ENCODE assay signal across 8 mouse cellular contexts in genomic region chr10:81327959-81328358, GRCm38 (mm10). TPM values are rescaled to one million over a fixed set of nuclear protein-coding genes. Genes with fewer than 3 reads are reported as not detected.
DNase-seq lines count a peak whose midpoint lies in the region; ATAC-seq and TF ChIP-seq lines count a peak whose summit lies in the region.
"Had no signal": no experiment of that assay in that cellular context is flagged by ENCODE, and none has a peak within 500 bp of the region (broad histone marks: within the 10 kb centered on the region; RNA-seq: fewer than 3 reads in every experiment).

No protein-coding gene starts in this region.

- H3K4me3 ChIP-seq in left cerebral cortex, adult 2 months: no peak overlapping the region
- no peak overlapping the region for H3K4me3 ChIP-seq in embryonic facial prominence, embryonic 15.5 days (replicated peaks)
- H3K4me3 ChIP-seq in kidney, embryonic 14.5 days (ENCODE audit: low read length): no peak overlapping the region

- 16% methylated on average over 2 of the region's 2 CpGs for WGBS in embryonic facial prominence, embryonic 15.5 days
- 17% methylated on average over 2 of the region's 2 CpGs for WGBS in kidney, embryonic 14.5 days

- ATAC-seq in embryonic facial prominence, embryonic 15.5 days (ENCODE audit: insufficient number of reproducible peaks, low FRiP score, low TSS enrichment, low read depth): no peak
- no peak for ATAC-seq in kidney, embryonic 14.5 days (ENCODE audit: low FRiP score, low TSS enrichment)
- ATAC-seq: forebrain, embryonic 16.5 days had no signal

- no peak overlapping the region for H3K9ac ChIP-seq in embryonic facial prominence, embryonic 15.5 days
- 0 out of 2 replicates have a peak overlapping the region, but pooled peaks have one; percentile 20 for H3K9ac ChIP-seq in kidney, embryonic 14.5 days (ENCODE audit: low read depth, low read length)

- H3K4me2 ChIP-seq in embryonic facial prominence, embryonic 15.5 days (replicated peaks): no peak overlapping the region
- H3K4me2 ChIP-seq in kidney, embryonic 14.5 days (replicated peaks; ENCODE audit: low read depth, low read length): peak overlapping the region; percentile 34; the same call in 1 of the 2 replicates

- H3K27ac ChIP-seq in left cerebral cortex, adult 2 months: peak overlapping the region; percentile 38
- H3K27ac ChIP-seq in embryonic facial prominence, embryonic 15.5 days (replicated peaks): peak overlapping the region; percentile 92
- peak overlapping the region; percentile 87; the same call in 1 of the 2 replicates for H3K27ac ChIP-seq in kidney, embryonic 14.5 days (ENCODE audit: low read depth, low read length)

- no peak for TF ChIP-seq CTCF in left cerebral cortex, adult 2 months (IDR thresholded peaks at IDR 0.05)

- intact Hi-C loops in left cerebral cortex, adult 2 months (cut with DNase I): no loop called here

- H3K36me3 ChIP-seq in embryonic facial prominence, embryonic 15.5 days: peaks cover 44% of the 10 kb centered on the region
- H3K36me3 ChIP-seq in kidney, embryonic 14.5 days (ENCODE audit: control insufficient read depth, insufficient read depth, low read length): peaks cover 43% of the 10 kb centered on the region

- peaks cover 46% of the 10 kb centered on the region for H3K4me1 ChIP-seq in embryonic facial prominence, embryonic 15.5 days
- H3K4me1 ChIP-seq in kidney, embryonic 14.5 days (ENCODE audit: control insufficient read depth, insufficient read depth, low read length): peaks cover 23% of the 10 kb centered on the region; the same call in 1 of the 2 replicates

- no peak for DNase-seq in left cerebral cortex, adult 2 months (ENCODE audit: extremely low spot score in 1 of 2, low spot score in 2 of 2)
- no peak for DNase-seq in left cerebral cortex, adult 8-10 months (ENCODE audit: low spot score in 2 of 2)
- peak; percentile 51 for DNase-seq in lung, postnatal 36 days
- no peak for DNase-seq in adipocyte (ENCODE audit: low spot score)
- DNase-seq in c-Kit-positive CD71-positive TER-119-positive erythroid progenitor cells, embryonic 14.5 days (ENCODE audit: low spot score): no peak

- peaks cover 9% of the 10 kb centered on the region for H3K27me3 ChIP-seq in embryonic facial prominence, embryonic 15.5 days
- H3K27me3 ChIP-seq in kidney, embryonic 14.5 days (ENCODE audit: control insufficient read depth, insufficient read depth, low read length): peaks cover 8% of the 10 kb centered on the region

- H3K9me3 ChIP-seq in embryonic facial prominence, embryonic 15.5 days (replicated peaks): no peaks in the 10 kb centered on the region
- H3K9me3 ChIP-seq in kidney, embryonic 14.5 days (ENCODE audit: control insufficient read depth, low read length): no peaks in the 10 kb centered on the region

RNA-seq across cellular contexts. Expression of gene Tbxa2r, which starts 0.6 kb away (rescaled TPM):
- under 1 TPM; 0.70 to 0.82 TPM for total RNA-seq in left cerebral cortex, adult 2 months (2021)
- 1 to 10 TPM in 2 of 4 experiments, under 1 TPM in 2; 0.63 to 1.3 (median 0.93) TPM for total RNA-seq in left cerebral cortex, adult 8-10 months (2022)
- polyA plus RNA-seq in embryonic facial prominence, embryonic 15.5 days (2015; fragmentation: Nextera tagmentation; extraction: Ambion mirVana): 13.2 and 14.2 TPM in 2 replicates
- polyA plus RNA-seq in kidney, embryonic 14.5 days (2014; fragmentation: Nextera tagmentation; extraction: Ambion mirVana): 8.7 and 10.1 TPM in 2 replicates

RNA-seq across cellular contexts. Expression of gene Cactin, which starts 7.1 kb away (rescaled TPM):
- 10 to 100 TPM; 31.3 to 31.8 TPM for total RNA-seq in left cerebral cortex, adult 2 months (2021)
- total RNA-seq in left cerebral cortex, adult 8-10 months (2022): 10 to 100 TPM; 27.7 to 30.9 (median 29.2) TPM
- polyA plus RNA-seq in embryonic facial prominence, embryonic 15.5 days (2015; fragmentation: Nextera tagmentation; extraction: Ambion mirVana): 41.4 and 44.0 TPM in 2 replicates
- polyA plus RNA-seq in kidney, embryonic 14.5 days (2014; fragmentation: Nextera tagmentation; extraction: Ambion mirVana): 21.4 and 29.6 TPM in 2 replicates

RNA-seq across cellular contexts. Expression of gene Gipc3, which starts 15.1 kb away (rescaled TPM):
- total RNA-seq in left cerebral cortex, adult 2 months (2021): 1 to 10 TPM; 1.7 to 2.1 TPM
- total RNA-seq in left cerebral cortex, adult 8-10 months (2022): 1 to 10 TPM; 2.0 to 2.3 (median 2.2) TPM
- 0.29 and 0.35 TPM in 2 replicates for polyA plus RNA-seq in embryonic facial prominence, embryonic 15.5 days (2015; fragmentation: Nextera tagmentation; extraction: Ambion mirVana)
- 0.05 and 0.07 TPM in 2 replicates for polyA plus RNA-seq in kidney, embryonic 14.5 days (2014; fragmentation: Nextera tagmentation; extraction: Ambion mirVana)
- polyA plus RNA-seq: forebrain, embryonic 16.5 days had no signal

RNA-seq across cellular contexts. Expression of gene Hmg20b, which starts 22.3 kb away (rescaled TPM):
- total RNA-seq in left cerebral cortex, adult 2 months (2021): 10 to 100 TPM; 27.3 to 29.5 TPM
- total RNA-seq in left cerebral cortex, adult 8-10 months (2022): 10 to 100 TPM; 20.2 to 31.9 (median 27.2) TPM
- 94.7 and 96.1 TPM in 2 replicates for polyA plus RNA-seq in embryonic facial prominence, embryonic 15.5 days (2015; fragmentation: Nextera tagmentation; extraction: Ambion mirVana)
- polyA plus RNA-seq in kidney, embryonic 14.5 days (2014; fragmentation: Nextera tagmentation; extraction: Ambion mirVana): 115 and 119 TPM in 2 replicates

RNA-seq across cellular contexts. Expression of gene Mfsd12, which starts 29.3 kb away (rescaled TPM):
- 10 to 100 TPM; 38.2 to 40.2 TPM for total RNA-seq in left cerebral cortex, adult 2 months (2021)
- 10 to 100 TPM; 36.8 to 42.2 (median 37.9) TPM for total RNA-seq in left cerebral cortex, adult 8-10 months (2022)
- 15.8 and 16.2 TPM in 2 replicates for polyA plus RNA-seq in embryonic facial prominence, embryonic 15.5 days (2015; fragmentation: Nextera tagmentation; extraction: Ambion mirVana)
- polyA plus RNA-seq in kidney, embryonic 14.5 days (2014; fragmentation: Nextera tagmentation; extraction: Ambion mirVana): 4.1 and 4.6 TPM in 2 replicates

Comparison
In these comparisons a context has a peak if more than half of its experiments do, and no peak if none do; other contexts are left out.
1. H3K27ac ChIP-seq: peak in every context shown above with its lines; median percentile 92 in embryonic facial prominence, embryonic 15.5 days; 87 in kidney, embryonic 14.5 days; 38 in left cerebral cortex, adult 2 months.